Mouse (Mus musculus) urinary bladder, postnatal 0 days (tissue): ENCODE results near the gene Plcg1. TPM values are rescaled to one million over a fixed set of nuclear protein-coding genes. Genes with fewer than 3 reads are reported as not detected.

ENCODE experiments used
- polyA plus RNA-seq: library from polyadenylated mRNA; unstranded; fragments of >200 nt; fragmentation: Nextera tagmentation; extraction: Ambion mirVana; gene quantifications from 2 replicates; pipeline ENCODE4 v1.2.1, GENCODE M21; 2015

Plcg1 gene
- 14.5 and 15.4 TPM in 2 replicates for polyA plus RNA-seq

DNA sequence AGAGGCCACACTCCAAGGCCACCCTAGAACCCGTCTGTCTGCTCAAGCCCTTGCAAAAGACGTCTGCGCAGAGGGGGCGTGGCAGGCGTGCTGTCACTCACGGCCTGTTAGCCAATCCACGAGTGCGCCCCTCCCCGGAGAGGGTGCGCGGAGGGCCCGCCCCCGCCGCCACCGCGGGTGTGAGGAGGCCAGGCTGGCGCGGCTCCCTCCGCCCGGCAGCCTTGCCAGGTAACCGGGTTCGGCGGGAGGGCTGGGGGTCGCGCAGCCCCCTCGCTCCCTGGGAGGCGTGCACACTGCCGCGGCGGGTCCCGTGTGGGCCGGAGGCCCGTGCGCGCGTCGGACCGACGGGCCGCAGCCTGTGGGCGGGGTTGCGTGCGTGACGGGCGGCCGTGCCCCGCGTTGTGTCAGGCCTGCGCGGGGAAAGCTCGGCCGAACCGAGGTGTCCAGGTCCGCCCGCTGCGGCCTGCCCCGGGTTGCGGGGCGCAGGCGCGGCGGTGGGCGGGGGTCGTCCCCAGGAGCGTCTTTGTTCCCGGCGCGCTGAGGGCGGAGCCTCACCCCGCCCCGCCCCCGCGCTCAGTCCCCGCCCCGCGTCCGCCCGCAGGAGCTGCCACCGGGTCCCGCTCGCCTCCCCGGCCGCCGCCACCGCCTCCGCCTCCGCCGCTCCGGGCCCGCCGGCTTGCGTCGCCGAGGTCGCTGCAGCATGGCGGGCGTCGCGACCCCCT lies at the start of gene Plcg1:
Gene Plcg1 (plus strand): TSS at position 184 of the 722 bp plus-strand sequence.

Other genes with a start within 250 kb of the Plcg1 start
- gene Top1, start 85.4 kb upstream of the Plcg1 start, polyA plus RNA-seq = 28.2 and 36.6 TPM in 2 replicates
- 3.4 and 5.2 TPM in 2 replicates for gene Zhx3, start 141.7 kb downstream of the Plcg1 start, polyA plus RNA-seq
- 13.0 and 13.8 TPM in 2 replicates for gene Lpin3, start 149.4 kb downstream of the Plcg1 start, polyA plus RNA-seq
- gene Emilin3, start 181.0 kb downstream of the Plcg1 start, polyA plus RNA-seq = 2.0 and 3.4 TPM in 2 replicates